Mouse (Mus musculus) heart, postnatal 10 days (tissue): ENCODE measurements around the gene Kdsr. TPM values are rescaled to one million over a fixed set of nuclear protein-coding genes. Genes with fewer than 3 reads are reported as not detected.

Source experiments
- DNase-seq, 2 experiments: peaks; one replicate each; pipeline ENCODE4 v3.0.0; 2021
- intact Hi-C: fragments of 180-260 bp; cut with DNase I; formaldehyde crosslinking; loops from one replicate; pipeline ENCODE4 v1.15.1; 2025
- total RNA-seq, 2 experiments: library from RNA; stranded (reverse); gene quantifications; 2 replicates each; pipeline ENCODE4 v1.2.3; 2021

Gene Kdsr
- total RNA-seq = 10 to 100 TPM in 1 of 2 experiments, 1 to 10 TPM in 1; 9.0 to 10.2 TPM

DNA sequence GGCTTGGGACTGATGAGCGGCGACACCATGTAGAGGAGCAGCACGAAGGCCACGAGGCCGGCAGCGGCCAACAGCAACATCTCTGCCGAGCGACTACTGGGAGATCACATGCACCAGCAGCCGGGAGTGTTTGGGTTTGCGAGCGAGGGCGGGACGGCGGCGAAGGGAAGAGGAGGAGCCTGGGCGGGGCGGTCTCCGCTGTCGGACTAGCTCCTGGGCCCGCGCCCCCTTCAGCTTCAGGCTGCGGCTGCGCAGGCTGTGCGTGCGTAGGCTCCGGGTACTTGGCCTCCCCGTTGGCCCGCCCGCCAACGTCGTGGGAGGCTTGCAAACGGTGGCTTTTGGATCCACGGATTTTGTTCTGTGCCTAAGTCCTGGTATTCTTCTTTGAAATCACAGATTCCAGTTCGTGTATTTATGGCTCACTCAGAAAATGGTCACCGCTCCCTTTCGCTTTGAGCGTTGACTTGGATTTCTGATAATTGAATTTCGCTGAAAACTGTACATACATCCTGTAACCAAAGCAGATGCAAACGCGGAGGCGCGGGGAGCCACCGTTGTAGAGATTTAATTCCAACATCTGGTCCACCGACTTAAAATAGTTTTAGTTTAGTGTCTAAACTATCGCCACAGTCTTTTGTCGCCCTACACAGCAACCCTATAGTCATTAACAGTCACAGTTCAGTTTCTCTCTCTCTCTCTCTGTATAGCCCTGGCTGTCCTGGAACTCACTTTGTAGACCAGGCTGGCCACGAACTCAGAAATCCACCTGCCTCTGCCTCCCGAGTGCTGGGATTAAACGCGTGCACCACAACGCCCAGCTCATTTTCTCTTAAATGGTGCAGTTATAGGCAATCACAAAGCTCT, at the start of gene Kdsr:
TSS of gene Kdsr (minus strand) at position 156 of the 864 bp plus-strand sequence.
- intact Hi-C loops = loop anchor here (1.0 to 2.0 kb wide), 2 partner anchors 35 to 215 kb away; no protein-coding TSS in a partner anchor
- DNase-seq = peak; percentile 97 to 98

GRCm38 (mm10) chr1:106799931-106800330, 40.4 kb upstream of the Kdsr start:
- intact Hi-C loops = loop anchor here (10.0 kb wide), 1 partner anchor 725 kb away; no protein-coding TSS in a partner anchor
- no peak for DNase-seq

- no peak for DNase-seq
- intact Hi-C loops = loop anchor here (10.0 kb wide), 1 partner anchor 725 kb away; no protein-coding TSS in a partner anchor
Measured at GRCm38 (mm10) chr1:106799406-106799805, 39.9 kb upstream of the Kdsr start.

DNA sequence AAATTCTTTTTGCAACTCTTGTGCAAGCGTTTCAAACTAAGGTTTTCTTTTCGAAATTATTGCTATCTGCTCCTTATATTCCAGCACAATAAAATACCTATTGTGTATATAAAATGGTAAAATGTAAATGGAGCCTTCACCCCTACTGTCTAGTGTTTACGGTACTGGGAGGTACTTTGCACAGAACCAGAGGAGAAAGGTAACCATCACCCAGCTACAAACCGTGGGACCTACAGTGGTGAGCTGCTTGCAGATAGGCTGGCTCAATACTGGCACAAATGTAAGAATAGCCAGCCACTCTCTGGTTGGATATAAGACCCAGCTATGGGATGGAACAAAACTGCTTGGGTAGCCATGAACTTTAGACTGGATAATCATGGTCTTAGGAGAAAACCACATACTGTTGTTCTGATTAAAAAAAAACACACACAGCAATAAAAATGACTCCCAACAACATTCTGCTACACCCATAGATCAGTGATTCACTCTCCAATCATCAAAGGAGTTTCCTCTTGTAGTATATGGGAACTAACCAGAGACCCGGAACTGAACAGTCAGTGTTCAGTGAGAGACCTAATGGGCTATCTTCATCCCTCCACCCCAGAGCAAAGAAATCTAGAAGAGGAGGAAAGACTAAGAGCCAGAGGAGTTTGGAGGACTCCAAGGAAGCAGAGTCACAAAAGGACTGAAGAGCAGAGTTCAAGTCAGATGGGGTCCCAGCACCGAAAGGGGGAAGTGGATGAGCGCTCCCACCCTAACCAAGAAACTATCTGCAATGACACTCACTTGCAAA, 37.7 kb upstream of the Kdsr start:
- intact Hi-C loops = loop anchor here (10.0 kb wide), 1 partner anchor 722 kb away; no protein-coding TSS in a partner anchor
- DNase-seq = peak in 1 of 2 experiments; percentile 12

- intact Hi-C loops = loop anchor here (10.0 kb wide), 1 partner anchor 722 kb away; no protein-coding TSS in a partner anchor
- peak; percentile 96 for DNase-seq
Measured at GRCm38 (mm10) chr1:106796542-106796924, 37.0 kb upstream of the Kdsr start, which contains the start of gene Vps4b. Gene Vps4b, minus strand, starts transcription at chr1:106796728.

DNA sequence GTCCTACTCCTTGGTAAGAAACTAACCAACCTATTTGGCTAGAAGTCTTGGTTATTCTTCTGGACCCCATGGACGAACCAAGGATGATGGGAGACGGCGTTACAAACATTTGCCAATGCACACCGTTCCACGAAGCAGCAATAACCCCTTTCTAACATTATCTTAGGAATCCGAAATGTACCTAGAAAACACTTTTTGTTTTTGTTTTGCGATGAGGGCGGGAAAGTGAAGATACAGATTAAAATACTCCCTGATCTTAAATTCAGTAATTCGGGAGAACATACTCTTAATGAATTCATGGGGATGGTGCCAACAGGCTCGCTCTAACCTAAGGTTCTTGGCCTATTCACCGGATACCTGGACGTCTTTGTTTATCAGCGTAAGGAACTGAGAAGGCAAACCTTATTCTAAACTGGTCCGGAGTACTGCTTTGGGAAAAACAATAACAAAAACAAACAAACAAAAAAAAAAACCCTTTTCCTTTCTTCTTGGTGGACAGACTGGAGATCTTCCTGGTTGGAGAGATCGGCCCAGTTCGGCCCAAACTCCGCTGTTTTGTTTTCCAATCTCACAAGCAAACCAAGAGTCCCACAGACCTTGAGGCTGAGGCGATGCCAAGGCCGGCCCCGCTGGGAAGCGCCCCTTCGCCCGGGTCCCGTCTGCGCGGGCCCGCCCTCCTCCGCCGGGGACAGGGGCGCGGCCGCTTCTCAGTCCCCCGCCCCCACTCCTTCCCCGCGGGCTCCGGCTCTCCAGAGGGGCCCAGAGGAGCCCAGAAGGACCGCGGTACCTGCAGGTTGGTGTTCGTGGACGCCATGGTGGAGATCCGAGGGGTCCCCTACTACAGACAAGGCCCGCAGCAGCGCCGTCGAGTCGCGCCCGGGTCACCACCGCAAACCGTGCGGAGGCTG, 36.4 kb upstream of the Kdsr start:
- peak in 1 of 2 experiments; percentile 13 for DNase-seq
- intact Hi-C loops = loop anchor here (2.0 to 10.0 kb wide), 2 partner anchors 35 to 721 kb away; no protein-coding TSS in a partner anchor

DNA sequence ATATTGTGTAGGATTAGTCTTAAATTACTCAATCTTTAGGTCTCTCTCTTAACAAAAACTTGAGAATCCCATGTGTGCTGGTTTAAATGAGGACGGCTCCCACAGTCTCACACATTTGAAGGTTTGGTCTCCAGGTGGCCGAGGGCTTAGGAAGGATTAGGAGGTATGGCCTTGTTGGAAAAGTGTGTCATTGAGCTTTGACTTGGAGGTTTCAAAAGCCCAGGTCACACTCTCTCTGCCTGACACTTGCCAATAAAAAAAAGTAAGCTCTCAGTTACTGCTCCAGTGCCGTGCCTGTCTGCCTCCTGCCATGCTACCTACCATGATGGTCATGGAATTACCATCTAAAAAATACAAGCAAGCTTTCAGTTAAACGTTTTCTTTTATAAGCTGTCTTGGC, 15.4 kb upstream of the Kdsr start:
- intact Hi-C loops = no loop called here
- no peak for DNase-seq

DNA sequence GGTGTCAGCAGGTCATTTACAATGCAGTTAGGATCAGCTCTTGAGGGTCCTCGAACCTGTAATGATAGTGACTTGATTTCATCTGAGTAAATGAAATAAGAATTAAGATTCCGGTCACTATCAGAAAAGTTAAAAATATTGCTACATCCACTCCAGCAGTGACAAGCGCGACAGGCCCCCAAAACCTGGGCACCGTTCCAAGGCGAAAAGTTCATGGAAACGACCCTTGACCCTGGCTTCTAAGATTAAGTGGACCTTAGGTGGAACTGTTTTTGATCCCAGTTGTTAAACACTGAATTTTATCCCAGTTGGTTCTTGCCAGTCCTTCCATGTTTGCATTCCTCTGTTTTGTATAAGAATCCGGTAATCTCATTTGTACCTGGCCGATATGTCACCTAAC, 14.6 kb upstream of the Kdsr start:
- no peak for DNase-seq
- intact Hi-C loops = no loop called here

DNA sequence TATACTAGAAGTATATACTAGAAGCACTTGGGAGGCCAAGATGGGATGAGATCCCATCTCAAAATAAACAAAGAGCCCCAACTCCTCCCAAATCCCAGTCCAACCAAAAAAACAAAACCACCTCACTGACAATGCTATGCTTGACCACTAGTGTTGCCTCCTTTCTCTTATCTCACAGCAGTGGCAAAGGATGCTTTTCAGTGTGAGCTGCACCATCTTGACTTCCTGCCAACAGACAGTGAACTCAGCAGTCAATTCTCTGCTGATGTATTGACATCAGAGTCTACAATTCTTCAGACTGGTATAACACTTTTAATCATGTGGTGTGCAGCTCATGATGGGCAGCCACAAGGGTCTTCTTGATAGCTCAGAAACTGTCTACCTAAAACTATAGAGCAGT, 9.2 kb upstream of the Kdsr start:
- DNase-seq = no peak
- intact Hi-C loops = no loop called here

GRCm38 (mm10) chr1:106765771-106766170, 6.2 kb upstream of the Kdsr start:
- intact Hi-C loops = no loop called here
- DNase-seq = no peak

GRCm38 (mm10) chr1:106764846-106765245, 5.3 kb upstream of the Kdsr start:
- intact Hi-C loops = no loop called here
- DNase-seq = no peak

- DNase-seq = no peak
- intact Hi-C loops = no loop called here
Measured at GRCm38 (mm10) chr1:106764281-106764680, 4.8 kb upstream of the Kdsr start.

DNA sequence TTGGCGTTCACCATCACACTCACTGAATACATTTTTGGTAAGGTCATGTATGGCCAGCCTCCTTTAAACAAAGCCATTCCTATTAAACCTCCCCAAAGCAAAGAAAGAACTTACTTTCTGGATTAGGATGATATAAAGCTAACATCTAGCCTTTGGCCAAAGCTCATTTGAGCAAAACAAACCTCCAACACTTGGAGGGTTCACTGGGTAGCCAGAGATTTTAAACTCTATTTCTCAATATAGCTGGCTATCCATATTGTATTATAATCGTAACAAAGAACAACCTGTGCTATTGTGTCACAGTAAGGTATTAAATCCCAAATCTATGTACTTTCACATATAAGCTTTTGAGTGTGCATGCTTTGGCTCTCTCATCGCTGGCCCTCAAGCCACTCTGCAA, 1.2 kb upstream of the Kdsr start:
- no peak for DNase-seq
- intact Hi-C loops = loop anchor here (2.0 kb wide), 1 partner anchor 34 kb away; no protein-coding TSS in a partner anchor

DNA sequence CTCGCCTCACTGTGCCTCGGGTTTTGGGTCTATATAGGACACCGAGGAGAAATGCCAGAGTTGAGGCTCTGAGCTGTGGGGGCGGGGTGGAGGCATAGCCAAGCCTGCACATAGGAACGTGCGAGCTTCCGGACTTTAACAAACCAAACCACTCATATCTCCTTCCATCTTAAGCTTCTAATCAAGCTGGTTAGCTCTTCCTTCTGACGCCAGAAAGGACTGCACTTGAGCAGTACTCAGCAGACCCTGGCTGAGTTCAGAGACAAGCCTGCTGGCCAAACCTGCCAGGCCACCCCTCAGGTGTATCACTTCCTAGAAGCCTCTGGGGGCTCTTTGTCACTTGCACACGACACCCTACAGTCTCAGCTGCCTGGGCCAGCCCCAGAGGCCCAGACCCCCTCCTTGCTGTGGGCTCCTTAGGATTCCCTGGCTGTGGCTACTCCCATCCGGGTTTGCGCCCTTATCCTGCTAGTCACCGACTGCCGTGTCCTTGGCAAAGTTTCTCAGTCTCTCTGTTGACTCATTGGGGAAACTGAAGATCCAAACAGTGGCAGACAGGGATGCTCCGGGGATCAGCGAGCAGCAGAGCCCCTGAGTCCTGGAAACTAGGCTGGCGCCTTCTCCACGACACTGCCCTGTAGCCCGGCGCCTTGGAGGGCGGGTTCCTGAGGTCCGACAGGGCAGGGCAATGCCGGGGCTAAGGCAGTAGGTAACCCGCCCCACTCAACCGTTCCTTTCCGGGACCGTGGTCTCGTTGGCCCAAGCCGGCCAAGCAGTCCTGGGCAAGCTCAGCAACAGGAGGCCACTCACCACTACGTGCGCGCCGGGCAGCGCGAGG, 574 bp downstream of the Kdsr start:
- intact Hi-C loops = loop anchor here (1.0 kb wide), 1 partner anchor 214 kb away; no protein-coding TSS in a partner anchor
- DNase-seq = peak; percentile 35 to 40

DNA sequence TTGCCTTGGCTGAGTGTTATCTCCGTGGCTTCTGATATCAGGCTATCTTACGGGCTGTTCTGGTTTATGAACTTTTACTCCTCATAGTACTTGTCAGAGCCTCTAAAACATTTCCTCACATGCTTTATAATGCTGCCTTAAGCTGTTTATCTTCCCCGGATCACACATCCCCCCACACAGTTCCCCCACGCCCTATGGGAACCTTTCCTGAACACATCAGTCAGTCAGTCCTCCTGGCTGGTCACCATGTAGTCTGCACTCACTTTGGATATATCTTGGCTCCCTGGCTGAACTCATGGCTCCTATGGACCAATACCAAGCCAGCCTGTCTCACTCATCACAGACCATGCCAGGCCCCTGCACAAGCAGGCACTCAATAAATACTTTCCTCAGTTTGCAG, 2.9 kb downstream of the Kdsr start:
- intact Hi-C loops = no loop called here
- DNase-seq = peak in 1 of 2 experiments; percentile 10

- intact Hi-C loops = no loop called here
Measured at GRCm38 (mm10) chr1:106752013-106752412, 7.5 kb downstream of the Kdsr start.

DNA sequence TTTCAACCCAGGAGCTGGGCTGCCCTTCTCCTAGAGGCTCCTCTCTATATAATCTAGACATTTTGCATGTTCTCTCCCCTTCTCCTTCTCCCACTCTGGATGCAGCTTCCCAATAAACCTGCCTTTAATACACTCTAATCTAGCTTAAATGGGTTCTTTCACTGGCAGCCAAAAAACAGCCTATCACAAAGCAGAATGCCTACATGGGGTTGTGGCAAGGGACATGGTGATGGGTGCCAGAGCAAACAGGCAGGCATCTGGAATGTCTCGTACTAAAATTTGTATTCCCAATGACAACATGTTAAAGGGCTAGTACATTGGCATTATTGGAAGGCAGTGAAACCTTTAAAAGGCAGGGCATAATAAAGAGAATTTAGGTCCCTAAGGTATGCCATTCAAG, 8.9 kb downstream of the Kdsr start:
- intact Hi-C loops = no loop called here
- DNase-seq = peak in 1 of 2 experiments; percentile 40

More at GRCm38 (mm10) chr1:106752013-106752412, 7.5 kb downstream of the Kdsr start:
- no peak for DNase-seq

DNA sequence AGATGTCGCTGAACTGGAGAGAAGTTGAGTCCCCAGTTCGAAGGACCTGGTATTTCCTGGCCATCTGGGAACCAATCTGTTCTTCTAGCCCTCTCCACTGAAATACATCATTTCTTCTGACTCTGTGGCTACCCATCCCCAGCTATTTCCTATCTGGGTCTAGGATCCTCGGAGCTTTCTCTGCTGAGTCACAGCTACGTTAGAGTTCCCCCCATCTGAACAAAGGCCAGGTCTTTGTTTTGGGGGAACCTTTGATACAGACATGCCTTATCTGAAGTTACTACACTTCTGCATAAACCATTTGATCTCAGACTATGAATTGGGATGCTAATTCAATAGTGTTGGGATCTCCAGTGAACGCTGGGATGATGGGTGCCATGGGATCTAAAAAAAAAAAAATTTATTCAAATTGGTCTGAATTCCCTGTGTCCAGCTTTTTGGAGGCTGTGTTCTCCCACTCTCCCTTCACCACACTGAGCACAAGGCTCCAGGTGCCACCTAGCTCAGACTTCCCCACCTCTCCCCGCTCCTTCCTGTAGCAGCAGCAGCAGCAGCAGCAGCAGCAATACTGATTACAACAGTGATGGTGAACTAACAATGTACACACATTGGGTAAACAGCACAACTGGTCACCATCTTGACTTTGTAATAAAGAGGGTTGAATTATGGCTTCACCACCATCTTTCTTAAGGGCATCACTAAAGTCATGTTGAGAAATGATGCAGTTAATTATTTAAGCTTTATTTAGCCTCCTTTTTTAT, 10.8 kb downstream of the Kdsr start:
- intact Hi-C loops = no loop called here

More for the DNA sequence above, 10.8 kb downstream of the Kdsr start:
- DNase-seq = no peak
